ENCODE assay signal across 15 mouse cellular contexts in the genomic region with DNA sequence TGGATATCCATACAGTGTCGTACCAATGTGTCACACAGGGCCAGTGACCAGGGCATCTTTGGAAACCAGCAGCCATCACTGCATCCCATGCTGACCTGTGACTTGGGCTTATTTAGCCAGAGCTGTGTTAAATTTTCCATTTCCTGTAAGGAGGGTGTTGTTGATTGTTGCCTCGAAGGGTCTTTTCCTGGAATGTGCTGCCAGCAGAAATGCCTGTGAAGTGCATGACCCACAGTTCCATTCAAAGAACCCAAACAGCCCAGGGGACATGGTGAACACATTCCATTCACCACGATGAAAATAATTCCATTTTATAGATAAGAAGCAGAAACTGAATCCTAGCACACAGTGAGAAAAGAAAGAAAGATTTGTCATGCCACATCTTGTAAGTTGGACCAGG. TPM values are rescaled to one million over a fixed set of nuclear protein-coding genes. Genes with fewer than 3 reads are reported as not detected.
DNase-seq lines count a peak whose midpoint lies in the region; ATAC-seq and TF ChIP-seq lines count a peak whose summit lies in the region.
"Had no signal": no experiment of that assay in that cellular context is flagged by ENCODE, and none has a peak within 500 bp of the region (broad histone marks: within the 10 kb centered on the region; RNA-seq: fewer than 3 reads in every experiment).

No protein-coding gene starts in this region.

- no peak overlapping the region for H3K4me3 ChIP-seq in heart, embryonic 10.5 days
- H3K4me3 ChIP-seq in liver, adult 2 months (ENCODE audit: insufficient read depth, low read depth, low read length): no peak overlapping the region
- H3K4me3 ChIP-seq in liver, embryonic 11.5 days (ENCODE audit: low read depth, low read length): no peak overlapping the region
- no peak overlapping the region for H3K4me3 ChIP-seq in bone marrow, adult 2 months (replicated peaks; ENCODE audit: control insufficient read depth, low read depth, low read length)
- H3K4me3 ChIP-seq: embryonic facial prominence, embryonic 10.5 days; hindbrain, embryonic 13.5 days; limb, embryonic 10.5 days; neural tube, embryonic 12.5 days had no signal

- H3K9me3 ChIP-seq in heart, embryonic 10.5 days: no peaks in the 10 kb centered on the region
- H3K9me3 ChIP-seq in liver, embryonic 11.5 days (ENCODE audit: control insufficient read depth, low read length): no peaks in the 10 kb centered on the region
- H3K9me3 ChIP-seq: embryonic facial prominence, embryonic 10.5 days; hindbrain, embryonic 13.5 days; limb, embryonic 10.5 days; neural tube, embryonic 12.5 days had no signal

- TF ChIP-seq CTCF in liver, adult 2 months (IDR thresholded peaks at IDR 0.05; ENCODE audit: low read depth, low read length): no peak
- no peak for TF ChIP-seq CTCF in bone marrow, adult 2 months (IDR thresholded peaks at IDR 0.05; ENCODE audit: control insufficient read depth, insufficient read depth, low read length)

- no peak for TF ChIP-seq POLR2A in liver, adult 2 months (IDR thresholded peaks at IDR 0.05; ENCODE audit: extremely low read depth, insufficient read depth, low read length)
- TF ChIP-seq POLR2A in bone marrow, adult 2 months (IDR thresholded peaks at IDR 0.05; ENCODE audit: borderline replicate concordance, control insufficient read depth, low read depth, low read length): no peak

- H3K36me3 ChIP-seq in heart, embryonic 10.5 days: no peaks in the 10 kb centered on the region
- H3K36me3 ChIP-seq in liver, adult 2 months (ENCODE audit: control insufficient read depth, insufficient read depth, low read length): no peaks in the 10 kb centered on the region
- no peaks in the 10 kb centered on the region for H3K36me3 ChIP-seq in liver, embryonic 11.5 days (ENCODE audit: control insufficient read depth, insufficient read depth, low read length)
- H3K36me3 ChIP-seq: embryonic facial prominence, embryonic 10.5 days; hindbrain, embryonic 13.5 days; limb, embryonic 10.5 days; neural tube, embryonic 12.5 days had no signal

- H3K4me1 ChIP-seq in heart, embryonic 10.5 days: peaks cover 7% of the 10 kb centered on the region; the same call in 1 of the 2 replicates
- 0 out of 2 replicates have a peak, but pooled peaks cover 2% of the 10 kb centered on the region for H3K4me1 ChIP-seq in liver, adult 2 months (ENCODE audit: control insufficient read depth, insufficient read depth, low read length)
- H3K4me1 ChIP-seq in liver, embryonic 11.5 days (replicated peaks; ENCODE audit: control insufficient read depth, insufficient read depth, low read length): no peaks in the 10 kb centered on the region; the same call in 1 of the 2 replicates
- H3K4me1 ChIP-seq in bone marrow, adult 2 months (ENCODE audit: control insufficient read depth, insufficient read depth, low read length): peaks cover 15% of the 10 kb centered on the region

- no peak overlapping the region for H3K4me2 ChIP-seq in liver, embryonic 11.5 days
- H3K4me2 ChIP-seq: hindbrain, embryonic 13.5 days; neural tube, embryonic 12.5 days had no signal

- no peak overlapping the region for H3K9ac ChIP-seq in liver, adult 2 months (ENCODE audit: low read depth, low read length)
- H3K9ac ChIP-seq in liver, embryonic 11.5 days (ENCODE audit: low read depth, low read length): no peak overlapping the region
- H3K9ac ChIP-seq: hindbrain, embryonic 13.5 days; neural tube, embryonic 12.5 days had no signal

- H3K27ac ChIP-seq in heart, embryonic 10.5 days: no peak overlapping the region
- peak overlapping the region; percentile 67; the same call in 1 of the 2 replicates for H3K27ac ChIP-seq in liver, adult 2 months (replicated peaks; ENCODE audit: insufficient read depth, low read depth, low read length)
- no peak overlapping the region for H3K27ac ChIP-seq in liver, embryonic 11.5 days (ENCODE audit: low read depth, low read length)
- peak overlapping the region; percentile 76 for H3K27ac ChIP-seq in bone marrow, adult 2 months (ENCODE audit: control insufficient read depth, insufficient read depth, low read depth, low read length, poor library complexity)
- H3K27ac ChIP-seq: hindbrain, embryonic 13.5 days; limb, embryonic 10.5 days; neural tube, embryonic 12.5 days had no signal

- 54% methylated on average over 3 of the region's 3 CpGs for WGBS in heart, embryonic 10.5 days
- 64% methylated on average over 3 of the region's 3 CpGs for WGBS in liver, adult 2 months
- 53% methylated on average over 3 of the region's 3 CpGs for WGBS in liver, embryonic 11.5 days
- 38% methylated on average over 3 of the region's 3 CpGs for WGBS in bone marrow, adult 2 months

- H3K27me3 ChIP-seq in heart, embryonic 10.5 days (ENCODE audit: insufficient read depth, poor library complexity, severe bottlenecking): peaks cover 5% of the 10 kb centered on the region; the same call in 1 of the 2 replicates
- H3K27me3 ChIP-seq in liver, adult 2 months (ENCODE audit: control insufficient read depth, insufficient read depth, low read length): no peaks in the 10 kb centered on the region
- H3K27me3 ChIP-seq in liver, embryonic 11.5 days (replicated peaks; ENCODE audit: control insufficient read depth, insufficient read depth, low read length): no peaks in the 10 kb centered on the region
- H3K27me3 ChIP-seq: hindbrain, embryonic 13.5 days; neural tube, embryonic 12.5 days had no signal

- ATAC-seq in liver, embryonic 11.5 days (replicated peaks; ENCODE audit: low FRiP score): no peak

- H3K79me2 ChIP-seq in liver, adult 2 months (ENCODE audit: control insufficient read depth, insufficient read depth, low read length): no peaks in the 10 kb centered on the region

- peak; percentile 17 for DNase-seq in heart, adult 8-10 months (ENCODE audit: low spot score)
- DNase-seq in heart, embryonic 10.5 days (ENCODE audit: low spot score): no peak
- peak; percentile 37 for DNase-seq in liver, adult 2 months (ENCODE audit: extremely low read depth, low read depth, low spot score)
- no peak for DNase-seq in liver, embryonic 11.5 days (ENCODE audit: low spot score)
- DNase-seq in kidney, postnatal 25 days: peak; percentile 35 to 77
- DNase-seq in right cerebral cortex, postnatal 10 days (ENCODE audit: low spot score in 2 of 2): no peak
- no peak for DNase-seq in MN1 (ENCODE audit: low spot score)
- DNase-seq: cerebellum, postnatal 10 days; gastrocnemius, postnatal 36 days; layer of hippocampus, postnatal 36 days had no signal

RNA-seq across cellular contexts. Expression of a gene that starts 41.2 kb away (rescaled TPM):
- total RNA-seq in heart, adult 8-10 months (2022): 1 to 10 TPM; 5.5 to 8.9 (median 6.6) TPM
- 3.3 and 7.6 TPM in 2 replicates for polyA plus RNA-seq in heart, embryonic 10.5 days (2016; fragmentation: Nextera tagmentation; extraction: Ambion mirVana)
- 6.5 and 10.4 TPM in 2 replicates for total RNA-seq in liver, adult 2 months (2014; rRNA removed)
- polyA plus RNA-seq in liver, adult 2 months (2012; rRNA removed): 3.0 and 4.3 TPM in 2 replicates
- polyA plus RNA-seq in liver, embryonic 11.5 days (2014; fragmentation: Nextera tagmentation; extraction: Ambion mirVana): 12.8 and 14.1 TPM in 2 replicates
- polyA plus RNA-seq in bone marrow, adult 2 months (2011; ENCODE audit: insufficient read depth, insufficient read length, low replicate concordance, missing spikeins): 14.3 and 34.6 TPM in 2 replicates

Comparison
In these comparisons a context has a peak if more than half of its experiments do, and no peak if none do; other contexts are left out.
1. DNase-seq: peak in heart, adult 8-10 months (single experiment), liver, adult 2 months (single experiment) and kidney, postnatal 25 days (2 of 2); none in heart, embryonic 10.5 days (single experiment), liver, embryonic 11.5 days (single experiment), right cerebral cortex, postnatal 10 days (0 of 2) and MN1 (single experiment).
2. H3K27ac ChIP-seq: peak in liver, adult 2 months (single experiment) and bone marrow, adult 2 months (single experiment); none in heart, embryonic 10.5 days (single experiment) and liver, embryonic 11.5 days (single experiment).